Mouse (Mus musculus) liver, adult 2 months (tissue): Measurements from ENCODE around the gene Uspl1.

ENCODE experiments used
- CTCF ChIP-seq: fragments of 200-500 bp; IDR thresholded peaks from 2 replicates; pipeline ENCODE4 v1.5.1; 2011; ENCODE audit warnings: low read depth, low read length, control low read depth
- POLR2A ChIP-seq: fragments of 200-500 bp; IDR thresholded peaks from 2 replicates; pipeline ENCODE4 v1.6.1; 2011; ENCODE audit warnings: low read length, control low read depth; ENCODE audit not compliant: insufficient read depth; ENCODE audit errors: extremely low read depth

DNA sequence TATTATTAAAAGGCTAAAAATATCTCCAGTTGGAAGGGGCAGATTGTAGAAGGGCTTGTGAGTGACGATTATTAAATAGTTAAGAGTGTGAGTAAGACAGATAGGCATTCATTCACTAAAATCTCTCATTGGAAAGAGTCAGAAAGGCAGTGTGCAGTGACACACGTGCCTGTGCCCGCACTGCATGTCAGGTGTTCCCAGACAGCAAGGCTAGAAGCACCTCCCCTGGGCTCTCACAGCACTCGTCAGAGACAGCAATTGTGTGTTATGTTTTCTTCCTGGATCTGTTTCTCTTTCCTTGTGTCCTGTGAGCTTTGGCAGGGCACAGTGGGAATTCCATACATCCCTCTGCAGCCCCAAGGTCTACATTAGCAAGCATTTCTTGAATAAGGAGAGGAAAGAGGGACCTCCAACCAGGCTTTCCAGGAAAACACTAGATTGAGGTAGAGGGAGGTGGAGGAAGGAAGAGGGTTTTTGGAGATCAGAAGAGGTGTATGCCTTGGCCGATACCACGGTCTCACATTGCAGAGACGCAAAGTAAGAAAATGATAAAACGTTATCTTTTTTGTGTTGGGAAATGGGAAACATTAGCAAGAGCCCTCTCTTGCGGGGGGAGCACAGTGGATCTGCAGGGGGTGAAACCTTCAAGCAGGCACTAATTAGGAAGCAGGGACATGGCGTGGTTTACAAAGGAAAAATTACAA, 49.2 kb upstream of the Uspl1 start:
- TF ChIP-seq CTCF (no peak), POLR2A (no peak)
